Mouse (Mus musculus): Measurements from ENCODE around the gene Asb9. TPM values are rescaled to one million over a fixed set of nuclear protein-coding genes. Genes with fewer than 3 reads are reported as not detected.

The Asb9 gene
- polyA plus RNA-seq, 1 experiment from 2014 or later, result not detected

Other genes starting within 250 kb of the Asb9 start
- gene Bmx, start 248.1 kb upstream of the Asb9 start, polyA plus RNA-seq (2015; fragmentation: Nextera tagmentation; extraction: Ambion mirVana), result 0.12 and 0.31 TPM in 2 replicates
- 3.0 and 7.0 TPM in 2 replicates for gene Pir, start 237.0 kb upstream of the Asb9 start, polyA plus RNA-seq (2015; fragmentation: Nextera tagmentation; extraction: Ambion mirVana)
- gene Vegfd, start 132.9 kb upstream of the Asb9 start, polyA plus RNA-seq (2015; fragmentation: Nextera tagmentation; extraction: Ambion mirVana), result 0.36 and 1.4 TPM in 2 replicates
- 5.0 and 7.7 TPM in 2 replicates for gene Piga, start 86.5 kb upstream of the Asb9 start, polyA plus RNA-seq (2015; fragmentation: Nextera tagmentation; extraction: Ambion mirVana)
- not detected in 2 replicates for gene Asb11, start 69.3 kb upstream of the Asb9 start, polyA plus RNA-seq (2015; fragmentation: Nextera tagmentation; extraction: Ambion mirVana)

All from neural tube, embryonic 15.5 days (tissue).